Mouse (Mus musculus): ENCODE measurements around the gene Npb. TPM values are rescaled to one million over a fixed set of nuclear protein-coding genes. Genes with fewer than 3 reads are reported as not detected.

Npb gene
- polyA plus RNA-seq, 1 experiment, result 2.5 TPM

- WGBS, result 4% methylated on average over 98 of the region's 99 CpGs
- DNase-seq, result no peak
- Histone ChIP-seq H3K4me3 (replicated peaks; ENCODE audit: extremely low read depth, low read depth, low read length) (peak overlapping the region; percentile 61), H3K4me1 (ENCODE audit: control insufficient read depth, insufficient read depth, low read length) (peaks cover 12% of the 10 kb centered on the region)
- TF ChIP-seq POLR2A (IDR thresholded peaks at IDR 0.05; ENCODE audit: borderline replicate concordance, extremely low read depth, low read depth, low read length) (no peak), CTCF (IDR thresholded peaks at IDR 0.05; ENCODE audit: insufficient read depth, low read length) (no peak)
Measured at GRCm38 (mm10) chr11:120597240-120598235, 10.7 kb upstream of the Npb start.

- Histone ChIP-seq H3K4me1 (ENCODE audit: control insufficient read depth, insufficient read depth, low read length) (peaks cover 12% of the 10 kb centered on the region), H3K4me3 (replicated peaks; ENCODE audit: extremely low read depth, low read depth, low read length) (peak within 1 kb of the TSS; percentile 61)
- peak; percentile 93 for DNase-seq
- TF ChIP-seq CTCF (IDR thresholded peaks at IDR 0.05; ENCODE audit: insufficient read depth, low read length) (no peak), POLR2A (IDR thresholded peaks at IDR 0.05; ENCODE audit: borderline replicate concordance, extremely low read depth, low read depth, low read length) (peak; percentile 71; the same call in 1 of the 2 replicates)
- WGBS, result under 1% methylated on average over 88 of the region's 88 CpGs
Measured at GRCm38 (mm10) chr11:120598283-120598989, 9.8 kb upstream of the Npb start, which contains the start of the genes Alyref and Anapc11. Gene Alyref, minus strand, starts transcription at chr11:120598365. Gene Anapc11, plus strand, starts transcription at chr11:120598421.

GRCm38 (mm10) chr11:120598990-120599549 is 9.2 kb upstream of the Npb start:
- H3K4me3 ChIP-seq (replicated peaks; ENCODE audit: extremely low read depth, low read depth, low read length), result peak overlapping the region; percentile 55
- TF ChIP-seq POLR2A (IDR thresholded peaks at IDR 0.05; ENCODE audit: borderline replicate concordance, extremely low read depth, low read depth, low read length) (no peak), CTCF (IDR thresholded peaks at IDR 0.05; ENCODE audit: insufficient read depth, low read length) (no peak)
- WGBS, result 41% methylated on average over 17 of the region's 17 CpGs
- H3K4me1 ChIP-seq (ENCODE audit: control insufficient read depth, insufficient read depth, low read length), result peaks cover 12% of the 10 kb centered on the region
- DNase-seq, result no peak

- no peak for DNase-seq
- Histone ChIP-seq H3K4me3 (replicated peaks; ENCODE audit: extremely low read depth, low read depth, low read length) (no peak overlapping the region), H3K4me1 (ENCODE audit: control insufficient read depth, insufficient read depth, low read length) (peaks cover 12% of the 10 kb centered on the region)
- 86% methylated on average over 3 of the region's 3 CpGs for WGBS
- TF ChIP-seq CTCF (IDR thresholded peaks at IDR 0.05; ENCODE audit: insufficient read depth, low read length) (no peak), POLR2A (IDR thresholded peaks at IDR 0.05; ENCODE audit: borderline replicate concordance, extremely low read depth, low read depth, low read length) (no peak)
Measured at GRCm38 (mm10) chr11:120600716-120601115, 7.6 kb upstream of the Npb start.

- no peak overlapping the region for H3K4me3 ChIP-seq (replicated peaks; ENCODE audit: extremely low read depth, low read depth, low read length)
- DNase-seq, result no peak
- 67% methylated on average over 2 of the region's 2 CpGs for WGBS
- TF ChIP-seq CTCF (IDR thresholded peaks at IDR 0.05; ENCODE audit: insufficient read depth, low read length) (no peak), POLR2A (IDR thresholded peaks at IDR 0.05; ENCODE audit: borderline replicate concordance, extremely low read depth, low read depth, low read length) (no peak)
- H3K4me1 ChIP-seq (ENCODE audit: control insufficient read depth, insufficient read depth, low read length), result peaks cover 3% of the 10 kb centered on the region; the same call in 1 of the 2 replicates
Measured at GRCm38 (mm10) chr11:120603545-120603944, 4.7 kb upstream of the Npb start.

- Histone ChIP-seq H3K4me1 (ENCODE audit: control insufficient read depth, insufficient read depth, low read length) (peaks cover 3% of the 10 kb centered on the region), H3K4me3 (replicated peaks; ENCODE audit: extremely low read depth, low read depth, low read length) (no peak overlapping the region)
- 89% methylated on average over 7 of the region's 7 CpGs for WGBS
- no peak for DNase-seq
- TF ChIP-seq POLR2A (IDR thresholded peaks at IDR 0.05; ENCODE audit: borderline replicate concordance, extremely low read depth, low read depth, low read length) (no peak), CTCF (IDR thresholded peaks at IDR 0.05; ENCODE audit: insufficient read depth, low read length) (no peak)
Measured at GRCm38 (mm10) chr11:120605667-120606066, 2.6 kb upstream of the Npb start.

GRCm38 (mm10) chr11:120606764-120607163 is 1.5 kb upstream of the Npb start:
- DNase-seq, result no peak
- no peak for TF ChIP-seq CTCF (IDR thresholded peaks at IDR 0.05; ENCODE audit: insufficient read depth, low read length)
- no peak for TF ChIP-seq POLR2A (IDR thresholded peaks at IDR 0.05; ENCODE audit: borderline replicate concordance, extremely low read depth, low read depth, low read length)
- Histone ChIP-seq H3K4me3 (replicated peaks; ENCODE audit: extremely low read depth, low read depth, low read length) (no peak overlapping the region), H3K4me1 (ENCODE audit: control insufficient read depth, insufficient read depth, low read length) (peaks cover 3% of the 10 kb centered on the region)
- WGBS, result 55% methylated on average over 4 of the region's 4 CpGs

GRCm38 (mm10) chr11:120609250-120609649 is 973 bp downstream of the Npb start:
- DNase-seq, result no peak
- WGBS, result 55% methylated on average over 8 of the region's 8 CpGs
- H3K4me3 ChIP-seq (replicated peaks; ENCODE audit: extremely low read depth, low read depth, low read length), result no peak overlapping the region
- peaks cover 3% of the 10 kb centered on the region for H3K4me1 ChIP-seq (ENCODE audit: control insufficient read depth, insufficient read depth, low read length)
- TF ChIP-seq CTCF (IDR thresholded peaks at IDR 0.05; ENCODE audit: insufficient read depth, low read length) (no peak), POLR2A (IDR thresholded peaks at IDR 0.05; ENCODE audit: borderline replicate concordance, extremely low read depth, low read depth, low read length) (no peak)

- H3K4me3 ChIP-seq (replicated peaks; ENCODE audit: extremely low read depth, low read depth, low read length), result no peak overlapping the region
- WGBS, result 82% methylated on average over 9 of the region's 9 CpGs
- DNase-seq, result no peak
- TF ChIP-seq CTCF (IDR thresholded peaks at IDR 0.05; ENCODE audit: insufficient read depth, low read length) (no peak), POLR2A (IDR thresholded peaks at IDR 0.05; ENCODE audit: borderline replicate concordance, extremely low read depth, low read depth, low read length) (no peak)
- peaks cover 3% of the 10 kb centered on the region for H3K4me1 ChIP-seq (ENCODE audit: control insufficient read depth, insufficient read depth, low read length)
Measured at GRCm38 (mm10) chr11:120610477-120611046, 2.3 kb downstream of the Npb start.

Data from lung, adult 2 months (tissue).